Mouse (Mus musculus) G1E (cell line): ENCODE data around the gene Pde4a. TPM values are rescaled to one million over a fixed set of nuclear protein-coding genes. Genes with fewer than 3 reads are reported as not detected.
"Not testable (repeated sequence)": the region's sequence is repeated elsewhere in the genome, so short reads cannot be mapped to it uniquely, and the experiment has no call there.

Experiments
- ATAC-seq: 2 replicates; pipeline ENCODE4 v1.8.0; 2016; ENCODE audit warnings: mild to moderate bottlenecking; ENCODE audit not compliant: insufficient number of reproducible peaks, poor library complexity, low FRiP score, severe bottlenecking; ENCODE audit errors: extremely low read depth
- DNase-seq: peaks from one replicate; pipeline ENCODE4 v3.0.0; 2012; ENCODE audit warnings: low spot score
- H3K27me3 ChIP-seq: 2 replicates; pipeline ENCODE4 v1.6.1; 2012; ENCODE audit warnings: mild to moderate bottlenecking, low read length, inconsistent platforms; ENCODE audit not compliant: insufficient read depth
- H3K36me3 ChIP-seq: replicated peaks from 2 replicates; pipeline ENCODE3; 2012; ENCODE audit warnings: mild to moderate bottlenecking, inconsistent platforms
- H3K4me1 ChIP-seq: 2 replicates; pipeline ENCODE4 v1.6.1; 2012; ENCODE audit warnings: low read depth, low read length, inconsistent platforms, mixed read lengths; ENCODE audit not compliant: insufficient read depth
- H3K4me3 ChIP-seq: 2 replicates; pipeline ENCODE4 v1.5.1; 2012; ENCODE audit warnings: low read depth, mild to moderate bottlenecking, inconsistent platforms, low read length, moderate library complexity, mixed read lengths
- H3K9me3 ChIP-seq: replicated peaks from 2 replicates; pipeline ENCODE4 v1.6.1; 2012; ENCODE audit warnings: inconsistent platforms
- CTCF ChIP-seq: IDR thresholded peaks from 2 replicates; pipeline ENCODE4 v1.5.1; 2012; ENCODE audit warnings: low read depth, low read length, inconsistent platforms, mixed read lengths
- GATA1 ChIP-seq: IDR thresholded peaks from 2 replicates; pipeline ENCODE4 v1.6.1; 2012; ENCODE audit warnings: borderline replicate concordance, low read length, inconsistent platforms, mixed read lengths
- GATA2 ChIP-seq: IDR thresholded peaks from 2 replicates; pipeline ENCODE4 v1.6.1; 2012; ENCODE audit warnings: low read depth, low read length, inconsistent platforms, borderline replicate concordance
- POLR2AphosphoS5 ChIP-seq: IDR thresholded peaks from 2 replicates; pipeline ENCODE4 v1.6.1; 2012; ENCODE audit warnings: low read depth, low read length, inconsistent platforms; ENCODE audit not compliant: insufficient replicate concordance
- TAL1 ChIP-seq: conservative IDR thresholded peaks from 2 replicates; pipeline ENCODE4 v1.6.1; 2012; ENCODE audit warnings: low read depth, low read length, inconsistent platforms, mixed read lengths
- polyA plus RNA-seq: library from polyadenylated mRNA; stranded (reverse); fragments of >175 nt; gene quantifications from 2 replicates; pipeline ENCODE4 v1.2.3, GENCODE M21; 2012
- total RNA-seq, 2 experiments: library from RNA; stranded (forward) in 1 of 2; stranded (reverse) in 1 of 2; fragments of 200-1000 nt in 1 of 2; fragments of >200 nt in 1 of 2; fragmentation: Nextera tagmentation in 1 of 2; gene quantifications; 2 replicates each; pipeline ENCODE4 v1.2.3; 2014 to 2017

The Pde4a gene
- total and polyA plus RNA-seq, 3 experiments: 1.5 to 2.5 (median 1.7) TPM

- TF ChIP-seq POLR2AphosphoS5 (no peak), TAL1 (no peak), CTCF (no peak), GATA1 (no peak), GATA2 (no peak)
- peaks cover 28% of the 10 kb centered on the region for H3K4me1 ChIP-seq
- no peak overlapping the region for H3K4me3 ChIP-seq
- H3K36me3 ChIP-seq: no peaks in the 10 kb centered on the region
- H3K27me3 ChIP-seq: peaks cover 73% of the 10 kb centered on the region
- DNase-seq (no peak), ATAC-seq (no peak)
- H3K9me3 ChIP-seq: no peaks in the 10 kb centered on the region
Measured at GRCm38 (mm10) chr9:21251116-21251735, 85.7 kb downstream of the Pde4a start.

GRCm38 (mm10) chr9:21254690-21255089 lies 89.2 kb downstream of the Pde4a start:
- peaks cover 55% of the 10 kb centered on the region for H3K27me3 ChIP-seq
- H3K36me3 ChIP-seq: no peaks in the 10 kb centered on the region
- ATAC-seq: no peak
- peaks cover 29% of the 10 kb centered on the region for H3K4me1 ChIP-seq
- no peaks in the 10 kb centered on the region for H3K9me3 ChIP-seq
- no peak for TF ChIP-seq GATA1
- no peak for TF ChIP-seq TAL1
- no peak for TF ChIP-seq POLR2AphosphoS5
- no peak for TF ChIP-seq CTCF
- TF ChIP-seq GATA2: no peak
- DNase-seq: no peak
- H3K4me3 ChIP-seq: no peak overlapping the region; the same call in 1 of the 2 replicates

GRCm38 (mm10) chr9:21256349-21256748 lies 90.8 kb downstream of the Pde4a start:
- H3K4me3 ChIP-seq, DNase-seq, H3K36me3 ChIP-seq, H3K9me3 ChIP-seq, ATAC-seq: not testable (repeated sequence)
- H3K27me3 ChIP-seq: peaks cover 39% of the 10 kb centered on the region
- peaks cover 21% of the 10 kb centered on the region; the same call in 1 of the 2 replicates for H3K4me1 ChIP-seq

GRCm38 (mm10) chr9:21260491-21261040 lies 95.1 kb downstream of the Pde4a start:
- Histone ChIP-seq H3K4me1 (peaks cover 35% of the 10 kb centered on the region), H3K36me3 (no peaks in the 10 kb centered on the region), H3K9me3 (no peaks in the 10 kb centered on the region), H3K4me3 (no peak overlapping the region), H3K27me3 (0 out of 2 replicates have a peak, but pooled peaks cover 7% of the 10 kb centered on the region)
- DNase-seq (no peak), ATAC-seq (no peak)
- TF ChIP-seq TAL1: no peak
- no peak for TF ChIP-seq CTCF
- no peak for TF ChIP-seq POLR2AphosphoS5
- no peak for TF ChIP-seq GATA2
- TF ChIP-seq GATA1: no peak

- Histone ChIP-seq H3K4me1 (peaks cover 48% of the 10 kb centered on the region), H3K27me3 (0 out of 2 replicates have a peak, but pooled peaks cover 2% of the 10 kb centered on the region), H3K4me3 (no peak overlapping the region), H3K9me3 (no peaks in the 10 kb centered on the region), H3K36me3 (peaks cover 7% of the 10 kb centered on the region)
- ATAC-seq (no peak), DNase-seq (no peak)
- no peak for TF ChIP-seq POLR2AphosphoS5
- no peak for TF ChIP-seq TAL1
- TF ChIP-seq GATA2: no peak
- no peak for TF ChIP-seq CTCF
- no peak for TF ChIP-seq GATA1
Measured at GRCm38 (mm10) chr9:21261831-21262230, 96.3 kb downstream of the Pde4a start.

Other genes with a start within 250 kb of the Pde4a start
Only the 20 nearest of the 22 such genes appear.
- 1.8 and 8.4 TPM in 2 replicates for gene S1pr2, start 188.9 kb upstream of the Pde4a start, total RNA-seq (2014; fragmentation: Nextera tagmentation)
- 2.1 and 2.8 TPM in 2 replicates for gene S1pr2, start 188.9 kb upstream of the Pde4a start, total RNA-seq (2017)
- 1.6 TPM in 2 replicates for gene S1pr2, start 188.9 kb upstream of the Pde4a start, polyA plus RNA-seq
- 38.4 and 39.6 TPM in 2 replicates for gene Mrpl4, start 163.0 kb upstream of the Pde4a start, total RNA-seq (2014; fragmentation: Nextera tagmentation)
- 39.1 and 51.5 TPM in 2 replicates for gene Mrpl4, start 163.0 kb upstream of the Pde4a start, total RNA-seq (2017)
- gene Mrpl4, start 163.0 kb upstream of the Pde4a start, polyA plus RNA-seq: 92.6 and 129 TPM in 2 replicates
- 9.6 and 9.9 TPM in 2 replicates for gene Icam1, start 149.7 kb upstream of the Pde4a start, total RNA-seq (2014; fragmentation: Nextera tagmentation)
- 15.7 and 17.1 TPM in 2 replicates for gene Icam1, start 149.7 kb upstream of the Pde4a start, total RNA-seq (2017)
- 5.0 and 5.8 TPM in 2 replicates for gene Icam1, start 149.7 kb upstream of the Pde4a start, polyA plus RNA-seq
- gene Icam4, start 136.3 kb upstream of the Pde4a start, total RNA-seq (2014; fragmentation: Nextera tagmentation): 2.1 and 4.8 TPM in 2 replicates
- gene Icam4, start 136.3 kb upstream of the Pde4a start, total RNA-seq (2017): 8.2 and 10.6 TPM in 2 replicates
- 8.3 and 11.2 TPM in 2 replicates for gene Icam4, start 136.3 kb upstream of the Pde4a start, polyA plus RNA-seq
- not detected in 2 replicates for gene Icam5, start 133.6 kb upstream of the Pde4a start, total RNA-seq (2014; fragmentation: Nextera tagmentation)
- gene Icam5, start 133.6 kb upstream of the Pde4a start, total RNA-seq (2017): 0.33 and 0.99 TPM in 2 replicates
- gene Icam5, start 133.6 kb upstream of the Pde4a start, polyA plus RNA-seq: 0.30 and 0.38 TPM in 2 replicates
- not detected in 2 replicates for gene Zglp1, start 98.6 kb upstream of the Pde4a start, total RNA-seq (2014; fragmentation: Nextera tagmentation)
- not detected in 2 replicates for gene Zglp1, start 98.6 kb upstream of the Pde4a start, total RNA-seq (2017)
- 4.0 and 4.5 TPM in 2 replicates for gene Zglp1, start 98.6 kb upstream of the Pde4a start, polyA plus RNA-seq
- gene Gm49373, start 92.6 kb upstream of the Pde4a start, total RNA-seq (2014; fragmentation: Nextera tagmentation): 0.98 and 2.2 TPM in 2 replicates
- 0.33 and 1.0 TPM in 2 replicates for gene Gm49373, start 92.6 kb upstream of the Pde4a start, total RNA-seq (2017)
- 0.61 and 1.2 TPM in 2 replicates for gene Gm49373, start 92.6 kb upstream of the Pde4a start, polyA plus RNA-seq
- gene Fdx1l, start 92.1 kb upstream of the Pde4a start, total RNA-seq (2014; fragmentation: Nextera tagmentation): 52.4 and 58.5 TPM in 2 replicates
- gene Fdx1l, start 92.1 kb upstream of the Pde4a start, total RNA-seq (2017): 54.3 and 56.1 TPM in 2 replicates
- gene Fdx1l, start 92.1 kb upstream of the Pde4a start, polyA plus RNA-seq: 30.6 and 31.0 TPM in 2 replicates
- gene Gm38431, start 73.7 kb upstream of the Pde4a start, total RNA-seq (2014; fragmentation: Nextera tagmentation): 95.6 and 162 TPM in 2 replicates
- 2.1 and 2.8 TPM in 2 replicates for gene Gm38431, start 73.7 kb upstream of the Pde4a start, total RNA-seq (2017)
- 382 and 444 TPM in 2 replicates for gene Gm38431, start 73.7 kb upstream of the Pde4a start, polyA plus RNA-seq
- gene Raver1, start 73.7 kb upstream of the Pde4a start, total RNA-seq (2014; fragmentation: Nextera tagmentation): 35.1 and 72.2 TPM in 2 replicates
- 18.5 and 19.6 TPM in 2 replicates for gene Raver1, start 73.7 kb upstream of the Pde4a start, total RNA-seq (2017)
- 0.62 and 0.92 TPM in 2 replicates for gene Raver1, start 73.7 kb upstream of the Pde4a start, polyA plus RNA-seq
- gene Tyk2, start 34.5 kb upstream of the Pde4a start, total RNA-seq (2014; fragmentation: Nextera tagmentation): 16.1 and 16.6 TPM in 2 replicates
- gene Tyk2, start 34.5 kb upstream of the Pde4a start, total RNA-seq (2017): 17.4 and 19.0 TPM in 2 replicates
- 17.3 and 19.0 TPM in 2 replicates for gene Tyk2, start 34.5 kb upstream of the Pde4a start, polyA plus RNA-seq
- gene Cdc37, start 15.7 kb upstream of the Pde4a start, total RNA-seq (2014; fragmentation: Nextera tagmentation): 80.4 and 86.7 TPM in 2 replicates
- gene Cdc37, start 15.7 kb upstream of the Pde4a start, total RNA-seq (2017): 124 and 193 TPM in 2 replicates
- 213 and 280 TPM in 2 replicates for gene Cdc37, start 15.7 kb upstream of the Pde4a start, polyA plus RNA-seq
- gene Keap1, start 73.6 kb downstream of the Pde4a start, total RNA-seq (2014; fragmentation: Nextera tagmentation): 16.7 and 21.3 TPM in 2 replicates
- 46.4 and 48.1 TPM in 2 replicates for gene Keap1, start 73.6 kb downstream of the Pde4a start, total RNA-seq (2017)
- gene Keap1, start 73.6 kb downstream of the Pde4a start, polyA plus RNA-seq: 73.3 and 81.7 TPM in 2 replicates
- not detected in 2 replicates for gene S1pr5, start 82.7 kb downstream of the Pde4a start, total RNA-seq (2014; fragmentation: Nextera tagmentation)
- gene S1pr5, start 82.7 kb downstream of the Pde4a start, total RNA-seq (2017): 0.11 TPM in 1 of 2 replicates, not detected in the other
- gene S1pr5, start 82.7 kb downstream of the Pde4a start, polyA plus RNA-seq: not detected in 2 replicates
- 7.0 and 14.5 TPM in 2 replicates for gene Atg4d, start 99.6 kb downstream of the Pde4a start, total RNA-seq (2014; fragmentation: Nextera tagmentation)
- 9.1 and 11.0 TPM in 2 replicates for gene Atg4d, start 99.6 kb downstream of the Pde4a start, total RNA-seq (2017)
- 14.9 and 20.7 TPM in 2 replicates for gene Atg4d, start 99.6 kb downstream of the Pde4a start, polyA plus RNA-seq
- 45.4 and 52.7 TPM in 2 replicates for gene Kri1, start 122.3 kb downstream of the Pde4a start, total RNA-seq (2014; fragmentation: Nextera tagmentation)
- 74.3 and 89.3 TPM in 2 replicates for gene Kri1, start 122.3 kb downstream of the Pde4a start, total RNA-seq (2017)
- gene Kri1, start 122.3 kb downstream of the Pde4a start, polyA plus RNA-seq: 46.2 and 56.6 TPM in 2 replicates
- gene Cdkn2d, start 125.7 kb downstream of the Pde4a start, total RNA-seq (2014; fragmentation: Nextera tagmentation): 15.4 and 35.8 TPM in 2 replicates
- 30.3 and 31.2 TPM in 2 replicates for gene Cdkn2d, start 125.7 kb downstream of the Pde4a start, total RNA-seq (2017)
- 14.3 and 17.4 TPM in 2 replicates for gene Cdkn2d, start 125.7 kb downstream of the Pde4a start, polyA plus RNA-seq
- not detected in 2 replicates for gene Ap1m2, start 146.6 kb downstream of the Pde4a start, total RNA-seq (2014; fragmentation: Nextera tagmentation)
- 0.16 TPM in 1 of 2 replicates, not detected in the other for gene Ap1m2, start 146.6 kb downstream of the Pde4a start, total RNA-seq (2017)
- not detected in 2 replicates for gene Ap1m2, start 146.6 kb downstream of the Pde4a start, polyA plus RNA-seq
- gene Slc44a2, start 155.0 kb downstream of the Pde4a start, total RNA-seq (2014; fragmentation: Nextera tagmentation): 42.2 and 52.7 TPM in 2 replicates
- 35.5 and 35.7 TPM in 2 replicates for gene Slc44a2, start 155.0 kb downstream of the Pde4a start, total RNA-seq (2017)
- 45.4 and 56.8 TPM in 2 replicates for gene Slc44a2, start 155.0 kb downstream of the Pde4a start, polyA plus RNA-seq
- 87.9 and 94.1 TPM in 2 replicates for gene Ilf3, start 202.2 kb downstream of the Pde4a start, total RNA-seq (2014; fragmentation: Nextera tagmentation)
- gene Ilf3, start 202.2 kb downstream of the Pde4a start, total RNA-seq (2017): 79.7 and 81.3 TPM in 2 replicates
- 123 and 138 TPM in 2 replicates for gene Ilf3, start 202.2 kb downstream of the Pde4a start, polyA plus RNA-seq